Mouse (Mus musculus): Measurements from ENCODE around the gene Cryba4. TPM values are rescaled to one million over a fixed set of nuclear protein-coding genes. Genes with fewer than 3 reads are reported as not detected.

Cryba4 gene
- polyA plus RNA-seq, 1 experiment = 2.8 TPM

GRCm38 (mm10) chr5:112293800-112294199 is 41.5 kb upstream of the Cryba4 start:
- no peak overlapping the region for H3K4me3 ChIP-seq
- peaks cover 100% of the 10 kb centered on the region for H3K79me2 ChIP-seq (ENCODE audit: control insufficient read depth, insufficient read depth)
- H3K36me3 ChIP-seq (ENCODE audit: control insufficient read depth, insufficient read depth) = no peaks in the 10 kb centered on the region
- H3ac ChIP-seq (ENCODE audit: control insufficient read depth, insufficient read length) = no peak overlapping the region
- TF ChIP-seq TCF3 (IDR thresholded peaks at IDR 0.05; ENCODE audit: insufficient read length, low read depth) (no peak), POLR2A (IDR thresholded peaks at IDR 0.05; ENCODE audit: insufficient read length, low read depth) (no peak), REST (IDR thresholded peaks at IDR 0.05; ENCODE audit: insufficient read depth, insufficient read length) (no peak), POLR2AphosphoS2 (IDR thresholded peaks at IDR 0.05; ENCODE audit: insufficient read length, low read depth) (no peak), MAX (IDR thresholded peaks at IDR 0.05; ENCODE audit: low read depth) (no peak), E2F4 (IDR thresholded peaks at IDR 0.05; ENCODE audit: insufficient read depth) (no peak), MYOG (IDR thresholded peaks at IDR 0.05; ENCODE audit: control insufficient read depth in 1 of 3, insufficient read depth in 1 of 3, insufficient read length in 2 of 3, low read depth in 2 of 3) (no peak), SRF (IDR thresholded peaks at IDR 0.05; ENCODE audit: control insufficient read depth, insufficient read length, low read depth) (no peak), USF1 (IDR thresholded peaks at IDR 0.05; ENCODE audit: low read depth) (no peak)
- H3K4me2 ChIP-seq (ENCODE audit: low read depth) = no peak overlapping the region
- no peaks in the 10 kb centered on the region for H3K27me3 ChIP-seq (ENCODE audit: control insufficient read depth, insufficient read depth, insufficient read length)

DNA sequence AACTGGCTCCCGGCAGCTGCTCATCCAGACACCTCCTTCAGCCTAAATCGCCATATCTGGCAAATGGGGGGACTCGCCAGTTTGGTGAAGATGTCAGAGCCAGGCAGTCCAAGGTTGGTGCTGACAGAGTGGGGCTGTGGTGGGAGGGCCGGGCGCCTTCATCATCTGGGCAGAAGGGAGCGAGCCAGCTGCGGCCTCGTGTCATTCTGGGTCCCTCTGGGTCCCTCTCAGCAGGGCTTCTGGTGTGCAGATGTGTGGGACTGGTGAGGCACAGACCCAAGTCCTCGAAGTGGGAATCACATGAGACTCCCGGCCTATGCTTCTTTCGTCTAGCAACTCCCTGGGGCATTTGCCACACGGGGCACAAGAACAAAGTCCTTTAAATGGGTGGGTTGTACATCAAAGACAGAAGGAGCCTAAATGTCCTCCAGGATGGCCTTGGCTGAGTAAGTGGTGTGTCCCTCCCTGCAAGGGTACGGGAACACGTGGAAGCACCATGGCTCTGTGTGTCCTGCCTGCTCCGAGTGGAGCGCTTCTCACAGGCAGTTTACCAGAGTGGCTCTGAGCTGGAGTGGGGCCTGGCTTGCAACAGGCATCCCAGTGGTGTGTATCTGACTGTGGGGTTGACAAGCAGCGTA is 40.1 kb upstream of the Cryba4 start:
- Histone ChIP-seq H3K4me2 (ENCODE audit: low read depth) (no peak overlapping the region), H3K36me3 (ENCODE audit: control insufficient read depth, insufficient read depth) (no peaks in the 10 kb centered on the region), H3K27me3 (ENCODE audit: control insufficient read depth, insufficient read depth, insufficient read length) (no peaks in the 10 kb centered on the region), H3ac (ENCODE audit: control insufficient read depth, insufficient read length) (no peak overlapping the region), H3K4me3 (no peak overlapping the region), H3K79me2 (ENCODE audit: control insufficient read depth, insufficient read depth) (peaks cover 100% of the 10 kb centered on the region)
- no peak for TF ChIP-seq POLR2A (IDR thresholded peaks at IDR 0.05; ENCODE audit: insufficient read length, low read depth)
- TF ChIP-seq E2F4 (IDR thresholded peaks at IDR 0.05; ENCODE audit: insufficient read depth) = no peak
- no peak for TF ChIP-seq TCF12 (IDR thresholded peaks at IDR 0.05; ENCODE audit: insufficient read depth, poor library complexity, severe bottlenecking)
- TF ChIP-seq REST (IDR thresholded peaks at IDR 0.05; ENCODE audit: insufficient read depth, insufficient read length) = no peak
- no peak for TF ChIP-seq MYOG (IDR thresholded peaks at IDR 0.05; ENCODE audit: control insufficient read depth in 1 of 3, insufficient read depth in 1 of 3, insufficient read length in 2 of 3, low read depth in 2 of 3)
- no peak for TF ChIP-seq CEBPB (IDR thresholded peaks at IDR 0.05; ENCODE audit: insufficient read depth, poor library complexity, severe bottlenecking)
- no peak for TF ChIP-seq USF1 (IDR thresholded peaks at IDR 0.05; ENCODE audit: low read depth)
- no peak for TF ChIP-seq SRF (IDR thresholded peaks at IDR 0.05; ENCODE audit: control insufficient read depth, insufficient read length, low read depth)

DNA sequence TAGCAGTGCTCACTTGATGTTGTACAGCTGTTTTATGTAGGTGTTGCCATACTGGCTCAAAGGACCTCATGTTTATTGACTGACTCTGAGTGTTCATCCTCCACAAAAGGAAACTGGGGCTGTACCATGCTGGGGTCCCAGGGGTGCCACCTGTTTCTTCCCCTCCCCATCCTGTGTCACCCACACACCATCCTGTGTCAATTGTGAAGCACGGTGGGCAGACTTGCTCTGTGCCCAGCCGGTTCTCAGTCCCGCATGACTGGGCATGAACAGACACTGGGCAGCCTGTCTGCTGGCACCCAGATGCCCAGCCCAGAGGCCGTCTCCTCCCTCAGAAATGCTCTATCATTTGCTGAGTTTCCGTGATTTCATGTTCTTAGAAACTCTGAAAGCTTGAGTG is 39.5 kb upstream of the Cryba4 start:
- H3K27me3 ChIP-seq (ENCODE audit: control insufficient read depth, insufficient read depth, insufficient read length) = no peaks in the 10 kb centered on the region
- no peak overlapping the region for H3K4me2 ChIP-seq (ENCODE audit: low read depth)
- no peak overlapping the region for H3K4me3 ChIP-seq
- no peak overlapping the region for H3ac ChIP-seq (ENCODE audit: control insufficient read depth, insufficient read length)
- H3K36me3 ChIP-seq (ENCODE audit: control insufficient read depth, insufficient read depth) = no peaks in the 10 kb centered on the region
- no peak for TF ChIP-seq CEBPB (IDR thresholded peaks at IDR 0.05; ENCODE audit: insufficient read depth, poor library complexity, severe bottlenecking)
- TF ChIP-seq POLR2AphosphoS2 (IDR thresholded peaks at IDR 0.05; ENCODE audit: insufficient read length, low read depth) = no peak
- TF ChIP-seq MYOG (IDR thresholded peaks at IDR 0.05; ENCODE audit: control insufficient read depth in 1 of 3, insufficient read depth in 1 of 3, insufficient read length in 2 of 3, low read depth in 2 of 3) = no peak
- no peak for TF ChIP-seq REST (IDR thresholded peaks at IDR 0.05; ENCODE audit: insufficient read depth, insufficient read length)
- no peak for TF ChIP-seq E2F4 (IDR thresholded peaks at IDR 0.05; ENCODE audit: insufficient read depth)
- TF ChIP-seq TCF3 (IDR thresholded peaks at IDR 0.05; ENCODE audit: insufficient read length, low read depth) = no peak
- no peak for TF ChIP-seq SRF (IDR thresholded peaks at IDR 0.05; ENCODE audit: control insufficient read depth, insufficient read length, low read depth)
- no peak for TF ChIP-seq POLR2A (IDR thresholded peaks at IDR 0.05; ENCODE audit: insufficient read length, low read depth)
- TF ChIP-seq MYOD1 (IDR thresholded peaks at IDR 0.05; ENCODE audit: control insufficient read depth in 1 of 3, insufficient read length in 2 of 3, low read depth in 2 of 3) = no peak
- TF ChIP-seq MAX (IDR thresholded peaks at IDR 0.05; ENCODE audit: low read depth) = no peak
- no peak for TF ChIP-seq USF1 (IDR thresholded peaks at IDR 0.05; ENCODE audit: low read depth)
- no peak for TF ChIP-seq TCF12 (IDR thresholded peaks at IDR 0.05; ENCODE audit: insufficient read depth, poor library complexity, severe bottlenecking)
- peaks cover 95% of the 10 kb centered on the region for H3K79me2 ChIP-seq (ENCODE audit: control insufficient read depth, insufficient read depth)

GRCm38 (mm10) chr5:112290536-112290880 is 38.2 kb upstream of the Cryba4 start:
- peaks cover 94% of the 10 kb centered on the region for H3K79me2 ChIP-seq (ENCODE audit: control insufficient read depth, insufficient read depth)
- H3ac ChIP-seq (ENCODE audit: control insufficient read depth, insufficient read length) = no peak overlapping the region
- H3K36me3 ChIP-seq (ENCODE audit: control insufficient read depth, insufficient read depth) = peaks cover 4% of the 10 kb centered on the region
- H3K4me3 ChIP-seq = no peak overlapping the region
- H3K4me2 ChIP-seq (ENCODE audit: low read depth) = no peak overlapping the region
- TF ChIP-seq CEBPB (IDR thresholded peaks at IDR 0.05; ENCODE audit: insufficient read depth, poor library complexity, severe bottlenecking) (no peak), MYOD1 (IDR thresholded peaks at IDR 0.05; ENCODE audit: control insufficient read depth in 1 of 3, insufficient read length in 2 of 3, low read depth in 2 of 3) (no peak), SRF (IDR thresholded peaks at IDR 0.05; ENCODE audit: control insufficient read depth, insufficient read length, low read depth) (no peak)
- H3K27me3 ChIP-seq (ENCODE audit: control insufficient read depth, insufficient read depth, insufficient read length) = no peaks in the 10 kb centered on the region

DNA sequence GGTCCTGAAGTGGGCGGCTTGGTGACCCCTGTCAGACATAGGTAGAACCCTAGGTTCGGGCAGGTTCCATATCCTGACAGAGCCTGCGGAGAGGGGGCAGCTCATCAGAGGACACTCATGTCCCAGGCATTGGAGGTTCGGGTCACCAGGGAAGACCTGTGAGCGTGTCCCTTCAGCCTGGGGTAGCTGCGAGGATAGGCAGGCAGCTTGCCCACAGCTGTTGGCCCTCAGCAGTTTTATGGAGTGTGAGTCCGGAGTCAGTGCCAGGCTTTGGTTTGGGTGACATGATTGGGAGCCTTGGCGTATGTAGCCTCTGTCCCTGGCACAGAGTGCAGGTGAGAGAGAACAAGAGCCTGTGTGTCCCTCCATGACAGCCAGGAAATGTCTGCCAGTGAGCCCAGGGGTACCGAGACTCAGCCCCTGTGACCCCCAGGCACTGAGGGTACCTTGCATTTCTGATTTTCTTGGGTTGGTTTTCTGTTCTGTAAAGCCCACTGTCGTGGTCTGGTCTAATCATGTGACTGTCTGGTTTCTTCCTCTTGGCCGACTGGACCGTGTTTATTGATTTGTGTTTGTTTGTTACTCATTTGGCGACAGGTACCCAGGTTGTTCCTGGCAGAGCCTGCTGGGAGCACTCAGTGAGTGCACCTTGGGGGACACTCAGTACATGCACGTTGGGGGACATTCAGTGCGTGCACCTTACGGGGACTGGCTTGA is 37.7 kb upstream of the Cryba4 start:
- H3K4me2 ChIP-seq (ENCODE audit: low read depth) = no peak overlapping the region
- peaks cover 94% of the 10 kb centered on the region for H3K79me2 ChIP-seq (ENCODE audit: control insufficient read depth, insufficient read depth)
- TF ChIP-seq USF1 (IDR thresholded peaks at IDR 0.05; ENCODE audit: low read depth) (no peak), E2F4 (IDR thresholded peaks at IDR 0.05; ENCODE audit: insufficient read depth) (no peak), SRF (IDR thresholded peaks at IDR 0.05; ENCODE audit: control insufficient read depth, insufficient read length, low read depth) (no peak), MAX (IDR thresholded peaks at IDR 0.05; ENCODE audit: low read depth) (no peak), TCF12 (IDR thresholded peaks at IDR 0.05; ENCODE audit: insufficient read depth, poor library complexity, severe bottlenecking) (no peak), MYOD1 (IDR thresholded peaks at IDR 0.05; ENCODE audit: control insufficient read depth in 1 of 3, insufficient read length in 2 of 3, low read depth in 2 of 3) (no peak), CEBPB (IDR thresholded peaks at IDR 0.05; ENCODE audit: insufficient read depth, poor library complexity, severe bottlenecking) (no peak), TCF3 (IDR thresholded peaks at IDR 0.05; ENCODE audit: insufficient read length, low read depth) (no peak), MYOG (IDR thresholded peaks at IDR 0.05; ENCODE audit: control insufficient read depth in 1 of 3, insufficient read depth in 1 of 3, insufficient read length in 2 of 3, low read depth in 2 of 3) (no peak), POLR2A (IDR thresholded peaks at IDR 0.05; ENCODE audit: insufficient read length, low read depth) (no peak), POLR2AphosphoS2 (IDR thresholded peaks at IDR 0.05; ENCODE audit: insufficient read length, low read depth) (no peak), REST (IDR thresholded peaks at IDR 0.05; ENCODE audit: insufficient read depth, insufficient read length) (no peak)
- no peaks in the 10 kb centered on the region for H3K27me3 ChIP-seq (ENCODE audit: control insufficient read depth, insufficient read depth, insufficient read length)
- peaks cover 4% of the 10 kb centered on the region for H3K36me3 ChIP-seq (ENCODE audit: control insufficient read depth, insufficient read depth)
- H3K4me3 ChIP-seq = no peak overlapping the region
- H3ac ChIP-seq (ENCODE audit: control insufficient read depth, insufficient read length) = no peak overlapping the region
